Mouse (Mus musculus): ENCODE measurements around the gene Sarnp. TPM values are rescaled to one million over a fixed set of nuclear protein-coding genes. Genes with fewer than 3 reads are reported as not detected.

Sarnp gene
- total RNA-seq, 2 experiments from 2014 or later = 30.5 to 33.8 TPM

GRCm38 (mm10) chr10:128801981-128802495 lies 15.1 kb upstream of the Sarnp start:
- no peak for TF ChIP-seq CTCF (IDR thresholded peaks at IDR 0.05)
- Histone ChIP-seq H3K27ac (no peak overlapping the region), H3K4me3 (no peak overlapping the region)
- no peak for DNase-seq
- intact Hi-C loops (cut with DNase I) = loop anchor here (10.0 kb wide), 1 partner anchor 177 kb away; the partner anchor contains the start of gene Rps26

DNA sequence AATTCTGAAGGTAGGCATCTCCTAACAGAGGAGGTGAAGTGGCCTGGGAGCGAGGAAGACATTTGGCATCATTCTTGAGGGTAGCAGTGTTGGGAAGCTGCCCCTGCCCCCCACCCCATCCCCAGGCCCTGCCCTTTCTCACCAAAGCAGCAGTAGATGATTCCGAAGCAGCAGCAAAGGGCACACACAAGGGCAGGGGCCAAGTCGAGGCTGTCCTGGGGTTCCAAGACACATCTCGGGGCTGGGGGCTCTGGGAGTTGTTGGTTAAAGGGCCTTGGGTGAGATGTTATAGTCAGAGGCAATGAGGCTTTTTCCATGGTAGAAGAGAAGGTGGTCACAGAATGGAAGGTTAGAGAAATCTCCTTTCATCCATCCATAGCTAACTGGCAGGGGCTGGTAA lies 14.2 kb upstream of the Sarnp start:
- no peak for TF ChIP-seq CTCF (IDR thresholded peaks at IDR 0.05)
- peak overlapping the region; percentile 94 for H3K27ac ChIP-seq
- peak overlapping the region; percentile 92 for H3K4me3 ChIP-seq
- DNase-seq = no peak
- intact Hi-C loops (cut with DNase I) = loop anchor here (10.0 kb wide), 1 partner anchor 178 kb away; the partner anchor contains the start of gene Rps26

- H3K4me3 ChIP-seq = peak overlapping the region; percentile 92
- no peak for DNase-seq
- TF ChIP-seq CTCF (IDR thresholded peaks at IDR 0.05) = no peak
- intact Hi-C loops (cut with DNase I) = loop anchor here (10.0 kb wide), 1 partner anchor 179 kb away; the partner anchor contains the start of gene Rps26
- H3K27ac ChIP-seq = peak overlapping the region; percentile 94
These were observed 13.8 kb upstream of the Sarnp start for GRCm38 (mm10) chr10:128803361-128803760.

DNA sequence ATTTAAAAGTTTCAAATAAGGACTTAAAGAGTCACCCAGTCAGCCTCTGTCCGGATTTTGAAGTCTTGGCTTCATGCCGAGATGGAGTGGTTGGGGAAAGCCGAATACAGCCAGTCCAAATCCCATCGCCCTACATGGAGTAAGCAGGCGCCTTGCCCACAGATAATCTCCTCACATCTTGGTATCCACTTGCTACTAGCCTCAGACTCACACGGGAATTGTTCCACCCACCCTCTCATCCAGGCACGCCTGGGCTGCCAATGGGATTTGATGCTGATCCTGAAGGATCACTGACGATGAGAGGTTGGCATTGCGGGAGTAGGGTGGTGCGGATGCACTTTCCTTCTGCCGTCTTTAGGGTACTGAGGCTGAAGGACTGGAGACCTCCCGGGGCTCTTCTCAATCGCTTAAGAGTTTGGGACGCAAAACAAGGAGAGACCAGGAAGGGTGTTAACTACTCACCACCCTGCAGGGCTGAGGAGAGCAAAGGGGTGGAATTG lies 13.3 kb upstream of the Sarnp start, which contains the start of gene Dnajc14:
Gene Dnajc14 (plus strand): TSS at position 292 of the 500 bp plus-strand sequence.
- peak; percentile 71 for DNase-seq
- peak within 1 kb of the TSS; percentile 92 for H3K4me3 ChIP-seq
- intact Hi-C loops (cut with DNase I) = loop anchor here (2.0 to 10.0 kb wide), 2 partner anchors 55 to 179 kb away; partner anchors contain the start of gene Rps26
- peak within 1 kb of the TSS; percentile 94 for H3K27ac ChIP-seq
- TF ChIP-seq CTCF (IDR thresholded peaks at IDR 0.05) = no peak

- intact Hi-C loops (cut with DNase I) = loop anchor here (2.0 to 10.0 kb wide), 2 partner anchors 56 to 180 kb away; partner anchors contain the start of gene Rps26
These were observed 12.7 kb upstream of the Sarnp start, which contains the start of gene Tmem198b for GRCm38 (mm10) chr10:128804271-128805091. Tmem198b (minus strand) TSS chr10:128804370.

GRCm38 (mm10) chr10:128805092-128806000 lies 11.8 kb upstream of the Sarnp start:
- H3K27ac ChIP-seq = peak overlapping the region; percentile 94
- peak; percentile 98 for DNase-seq
- TF ChIP-seq CTCF (IDR thresholded peaks at IDR 0.05) = peak; percentile 44; the same call in 1 of the 2 replicates
- peak overlapping the region; percentile 92 for H3K4me3 ChIP-seq
- intact Hi-C loops (cut with DNase I) = loop anchor here (2.0 to 10.0 kb wide), 2 partner anchors 57 to 181 kb away; partner anchors contain the start of gene Rps26

More at GRCm38 (mm10) chr10:128804271-128805091, 12.7 kb upstream of the Sarnp start, which contains the start of gene Tmem198b:
- peak; percentile 64 for DNase-seq
- Histone ChIP-seq H3K4me3 (peak within 1 kb of the TSS; percentile 92), H3K27ac (peak within 1 kb of the TSS; percentile 94)
- no peak for TF ChIP-seq CTCF (IDR thresholded peaks at IDR 0.05)

GRCm38 (mm10) chr10:128806086-128806485 lies 11.0 kb upstream of the Sarnp start:
- TF ChIP-seq CTCF (IDR thresholded peaks at IDR 0.05) = no peak
- Histone ChIP-seq H3K27ac (peak overlapping the region; percentile 94), H3K4me3 (peak overlapping the region; percentile 92)
- DNase-seq = no peak
- intact Hi-C loops (cut with DNase I) = loop anchor here (10.0 kb wide), 1 partner anchor 181 kb away; the partner anchor contains the start of gene Rps26

DNA sequence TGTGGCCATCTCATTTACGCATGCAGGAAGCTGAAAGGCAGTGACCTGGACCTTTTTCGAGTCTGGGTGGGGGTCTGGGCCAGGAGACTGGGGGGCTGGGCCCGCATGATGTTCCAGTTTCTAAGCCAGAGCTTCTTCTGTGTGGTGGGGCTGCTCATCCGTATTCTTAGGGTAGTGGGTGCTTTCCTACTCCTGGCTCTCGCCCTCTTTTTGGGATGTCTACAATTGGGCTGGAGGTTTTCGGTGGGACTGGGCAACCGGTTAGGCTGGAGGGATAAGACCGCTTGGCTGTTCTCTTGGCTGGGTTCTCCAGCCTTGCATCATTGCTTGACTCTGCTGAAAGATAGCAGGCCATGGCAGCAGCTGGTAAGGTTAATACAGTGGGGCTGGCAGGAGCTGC lies 10.1 kb upstream of the Sarnp start:
- no peak for TF ChIP-seq CTCF (IDR thresholded peaks at IDR 0.05)
- DNase-seq = no peak
- Histone ChIP-seq H3K27ac (peak overlapping the region; percentile 94; the same call in 1 of the 2 replicates), H3K4me3 (peak overlapping the region; percentile 92)
- intact Hi-C loops (cut with DNase I) = loop anchor here (10.0 kb wide), 1 partner anchor 182 kb away; the partner anchor contains the start of gene Rps26

DNA sequence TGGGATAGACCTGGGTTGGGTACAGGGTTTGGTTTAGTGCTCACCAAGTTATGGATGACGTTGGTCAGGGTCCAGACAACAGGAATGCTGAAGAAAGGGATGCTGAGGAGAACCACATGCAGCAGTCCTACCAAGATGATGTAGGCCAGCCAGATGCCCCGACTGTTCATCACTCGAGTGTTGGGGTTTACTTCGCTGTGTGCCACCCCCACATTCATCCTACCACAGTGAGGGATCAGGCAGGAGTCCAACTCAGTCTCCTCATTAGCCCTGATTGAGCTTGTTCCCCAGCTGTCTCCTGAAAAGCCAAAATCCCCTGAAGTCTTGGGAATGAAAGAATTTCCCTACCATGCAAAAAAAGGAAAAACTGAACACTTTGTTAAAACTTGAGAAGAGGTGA lies 3.1 kb downstream of the Sarnp start:
- Histone ChIP-seq H3K4me3 (no peak overlapping the region), H3K27ac (no peak overlapping the region)
- no peak for TF ChIP-seq CTCF (IDR thresholded peaks at IDR 0.05)
- intact Hi-C loops (cut with DNase I) = no loop called here
- DNase-seq = no peak

DNA sequence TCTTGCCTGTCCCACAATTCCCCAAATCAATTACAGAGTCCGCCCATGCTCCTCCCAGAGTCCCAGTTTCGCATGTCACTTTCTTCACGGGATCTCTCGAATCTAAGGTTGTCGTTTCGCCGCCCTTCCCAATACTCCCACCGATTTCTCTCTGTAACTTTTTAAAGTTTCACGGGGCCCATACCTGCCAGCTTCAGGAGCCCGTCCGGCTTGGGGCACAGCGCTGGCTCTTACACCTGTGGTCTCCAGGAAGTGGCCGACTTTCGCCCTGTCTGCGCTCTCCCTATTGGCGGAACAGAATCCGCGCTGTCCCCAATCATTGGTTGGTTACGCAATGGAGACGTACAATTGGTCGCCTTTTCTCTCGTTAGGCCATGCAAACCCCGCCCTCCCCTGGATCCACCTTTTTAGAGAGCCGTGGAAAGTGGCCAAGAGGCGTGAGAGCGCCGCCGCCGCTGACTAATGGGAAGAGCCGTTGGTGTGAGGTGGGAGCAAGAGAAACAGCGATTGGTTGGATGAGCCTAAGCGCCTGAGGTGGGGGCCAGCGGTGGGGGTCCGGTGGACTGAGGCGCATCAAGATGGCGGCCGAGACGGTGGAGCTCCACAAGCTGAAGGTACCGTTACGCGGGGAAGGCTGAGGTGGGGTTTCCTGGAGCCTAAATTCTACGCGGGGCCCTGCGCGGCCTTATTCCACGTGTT lies 4.4 kb downstream of the Sarnp start, which contains the start of gene Ormdl2:
Gene Ormdl2 (minus strand): TSS at position 288 of the 699 bp plus-strand sequence.
- Histone ChIP-seq H3K27ac (peak within 1 kb of the TSS; percentile 96), H3K4me3 (peak within 1 kb of the TSS; percentile 99)
- DNase-seq = peak; percentile 99
- no peak for TF ChIP-seq CTCF (IDR thresholded peaks at IDR 0.05)
- intact Hi-C loops (cut with DNase I) = no loop called here

DNA sequence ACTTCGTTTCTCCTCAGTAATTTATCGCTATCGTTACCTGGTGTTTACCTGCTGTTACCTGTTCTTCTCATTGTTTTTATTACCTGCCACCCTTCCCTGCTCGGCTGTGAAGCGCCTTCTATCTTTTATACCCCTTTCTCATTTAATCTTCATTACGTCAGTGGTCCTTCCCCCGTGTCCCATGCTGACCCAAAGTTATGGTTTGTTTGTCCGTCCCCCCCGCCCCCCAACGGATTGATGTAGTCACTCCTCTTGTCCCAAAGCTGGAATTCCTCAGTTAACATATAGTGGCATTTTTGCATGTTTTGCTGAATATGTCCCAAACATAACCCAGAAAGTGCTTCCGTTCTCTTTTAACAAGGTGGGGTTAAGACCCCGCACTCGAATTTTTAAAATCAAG lies 5.0 kb downstream of the Sarnp start:
- no peak for DNase-seq
- intact Hi-C loops (cut with DNase I) = no loop called here
- TF ChIP-seq CTCF (IDR thresholded peaks at IDR 0.05) = no peak
- H3K4me3 ChIP-seq = peak overlapping the region; percentile 99
- H3K27ac ChIP-seq = peak overlapping the region; percentile 96

Measured in gastrocnemius, adult 2 months (tissue).